Mouse (Mus musculus): Measurements from ENCODE around the gene Vps25. TPM values are rescaled to one million over a fixed set of nuclear protein-coding genes. Genes with fewer than 3 reads are reported as not detected.

The Vps25 gene
- total and polyA plus RNA-seq, 3 experiments: 105 to 211 (median 132) TPM

- Histone ChIP-seq H3K9me3 (replicated peaks; ENCODE audit: low read length) (no peaks in the 10 kb centered on the region), H3K27me3 (replicated peaks) (no peaks in the 10 kb centered on the region), H3K4me1 (ENCODE audit: control insufficient read depth in 1 of 2, insufficient read depth in 2 of 2) (peaks cover 6 to 21% of the 10 kb centered on the region in 2 experiments; a peak in 3 of 4 replicates), H3K27ac (ENCODE audit: insufficient read depth, low read depth) (no peak overlapping the region), H3K36me3 (replicated peaks in 1 of 2; ENCODE audit: control insufficient read depth in 1 of 2, insufficient read depth in 1 of 2, low read length in 1 of 2) (peaks cover 11 to 46% of the 10 kb centered on the region in 2 experiments), H3K4me3 (replicated peaks in 1 of 3; ENCODE audit: low read depth in 2 of 3, low read length in 2 of 3, poor library complexity in 1 of 3) (no peak overlapping the region), H3K9ac (ENCODE audit: insufficient read depth, low read depth) (no peak overlapping the region), H3K79me2 (replicated peaks; ENCODE audit: control insufficient read depth, extremely low read depth, insufficient read depth, poor library complexity, severe bottlenecking) (no peaks in the 10 kb centered on the region; the same call in 1 of the 2 replicates), H3K4me2 (ENCODE audit: insufficient read depth, low read depth, poor library complexity, severe bottlenecking) (no peak overlapping the region)
- in situ Hi-C loops (cut with MboI; ENCODE audit: low pct_ligation_motif_present, low pct_unique_long_range_greater_than_20kb, low sequenced_read_pairs): no loop called here
- dilution Hi-C loops (cut with MboI; ENCODE audit: extremely low pct_ligation_motif_present, extremely low pct_unique_long_range_greater_than_20kb, low sequenced_read_pairs): no loop called here
- TF ChIP-seq MXI1 (IDR thresholded peaks at IDR 0.05; ENCODE audit: low read depth, low read length) (no peak), BHLHE40 (IDR thresholded peaks at IDR 0.05; ENCODE audit: low read depth, low read length) (no peak), PAX5 (IDR thresholded peaks at IDR 0.05; ENCODE audit: low read length) (no peak), POLR2AphosphoS2 (IDR thresholded peaks at IDR 0.05; ENCODE audit: low read depth, low read length) (no peak), SIN3A (IDR thresholded peaks at IDR 0.05; ENCODE audit: low read length) (no peak), CHD1 (IDR thresholded peaks at IDR 0.05; ENCODE audit: low read depth, low read length) (no peak), ZKSCAN1 (IDR thresholded peaks at IDR 0.05; ENCODE audit: borderline replicate concordance, low read depth, low read length) (no peak), JUN (IDR thresholded peaks at IDR 0.05; ENCODE audit: insufficient read depth, low read depth, low read length) (no peak), ZMIZ1 (IDR thresholded peaks at IDR 0.05; ENCODE audit: low read depth, low read length) (no peak), RCOR1 (conservative IDR thresholded peaks at IDR 0.05; ENCODE audit: low read depth, low read length) (no peak), ZC3H11A (IDR thresholded peaks at IDR 0.05; ENCODE audit: low read depth, low read length) (no peak), IRF4 (IDR thresholded peaks at IDR 0.05; ENCODE audit: low read depth, low read length) (no peak), MEF2A (IDR thresholded peaks at IDR 0.05; ENCODE audit: borderline replicate concordance, low read depth, low read length) (no peak), TCF12 (IDR thresholded peaks at IDR 0.05; ENCODE audit: low read depth, low read length) (no peak)
- DNase-seq (ENCODE audit: extremely low read depth): no peak
Observed at GRCm38 (mm10) chr11:101282896-101283295, 29.4 kb downstream of the Vps25 start.

DNA sequence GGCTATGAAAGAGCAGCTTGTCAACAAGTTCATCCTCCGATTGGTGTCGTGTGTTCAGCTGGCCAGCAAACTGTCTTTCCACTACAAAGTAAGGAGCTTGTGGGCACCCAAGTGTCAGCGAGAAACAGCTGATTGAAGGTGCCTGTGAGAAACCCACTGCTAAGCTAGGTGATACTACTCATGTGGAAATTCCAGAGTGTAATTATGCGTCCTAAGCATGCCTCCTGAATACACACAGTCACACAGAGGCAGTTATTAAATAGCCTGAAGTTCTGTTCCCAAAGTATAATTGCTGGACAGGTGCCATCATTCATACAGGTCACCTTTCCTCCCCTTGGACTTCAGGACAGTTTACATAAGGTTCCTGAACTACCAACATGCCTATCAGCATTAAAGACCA lies 30.3 kb downstream of the Vps25 start:
- DNase-seq (ENCODE audit: extremely low read depth): no peak
- Histone ChIP-seq H3K27me3 (replicated peaks) (no peaks in the 10 kb centered on the region), H3K9me3 (replicated peaks; ENCODE audit: low read length) (no peaks in the 10 kb centered on the region), H3K4me1 (ENCODE audit: control insufficient read depth in 1 of 2, insufficient read depth in 2 of 2) (peaks cover 6 to 19% of the 10 kb centered on the region in 2 experiments; a peak in 3 of 4 replicates), H3K4me3 (replicated peaks in 1 of 3; ENCODE audit: low read depth in 2 of 3, low read length in 2 of 3, poor library complexity in 1 of 3) (no peak overlapping the region), H3K27ac (ENCODE audit: insufficient read depth, low read depth) (no peak overlapping the region), H3K79me2 (replicated peaks; ENCODE audit: control insufficient read depth, extremely low read depth, insufficient read depth, poor library complexity, severe bottlenecking) (no peaks in the 10 kb centered on the region), H3K4me2 (ENCODE audit: insufficient read depth, low read depth, poor library complexity, severe bottlenecking) (no peak overlapping the region), H3K36me3 (replicated peaks in 1 of 2; ENCODE audit: control insufficient read depth in 1 of 2, insufficient read depth in 1 of 2, low read length in 1 of 2) (peaks cover 16 to 55% of the 10 kb centered on the region in 2 experiments), H3K9ac (ENCODE audit: insufficient read depth, low read depth) (no peak overlapping the region)
- in situ Hi-C loops (cut with MboI; ENCODE audit: low pct_ligation_motif_present, low pct_unique_long_range_greater_than_20kb, low sequenced_read_pairs) (no loop called here), dilution Hi-C loops (cut with MboI; ENCODE audit: extremely low pct_ligation_motif_present, extremely low pct_unique_long_range_greater_than_20kb, low sequenced_read_pairs) (no loop called here)
- TF ChIP-seq MAX (IDR thresholded peaks at IDR 0.05; ENCODE audit: low read length) (no peak), TBP (conservative IDR thresholded peaks at IDR 0.05; ENCODE audit: low read depth, low read length) (no peak), JUN (IDR thresholded peaks at IDR 0.05; ENCODE audit: insufficient read depth, low read depth, low read length) (no peak), CHD2 (IDR thresholded peaks at IDR 0.05; ENCODE audit: low read length) (no peak), JUND (conservative IDR thresholded peaks at IDR 0.05; ENCODE audit: low read depth, low read length) (no peak), MAZ (IDR thresholded peaks at IDR 0.05; ENCODE audit: low read depth, low read length) (no peak), MEF2A (IDR thresholded peaks at IDR 0.05; ENCODE audit: borderline replicate concordance, low read depth, low read length) (no peak), EP300 (IDR thresholded peaks at IDR 0.05; ENCODE audit: low read length) (no peak), ZMIZ1 (IDR thresholded peaks at IDR 0.05; ENCODE audit: low read depth, low read length) (no peak), BHLHE40 (IDR thresholded peaks at IDR 0.05; ENCODE audit: low read depth, low read length) (no peak)

Data from CH12.LX (cell line).